Mouse (Mus musculus) bone marrow, adult 2 months (tissue): ENCODE measurements around the gene Vmn1r116.
"Not testable (repeated sequence)": the region's sequence is repeated elsewhere in the genome, so short reads cannot be mapped to it uniquely, and the experiment has no call there.

Experiments
- CTCF ChIP-seq: fragments of 200-500 bp; IDR thresholded peaks from 2 replicates; pipeline ENCODE4 v1.5.1; 2011; ENCODE audit warnings: low read length, control low read depth; ENCODE audit not compliant: control insufficient read depth, insufficient read depth
- POLR2A ChIP-seq: fragments of 200-500 bp; IDR thresholded peaks from 2 replicates; pipeline ENCODE4 v1.6.1; 2011; ENCODE audit warnings: low read depth, mild to moderate bottlenecking, control low read depth, low read length, borderline replicate concordance; ENCODE audit not compliant: control insufficient read depth

GRCm38 (mm10) chr7:20884021-20884420 lies 12.0 kb downstream of the Vmn1r116 start, which contains the start of gene Vmn1r117:
- TF ChIP-seq POLR2A, CTCF: not testable (repeated sequence)
